Mouse (Mus musculus) limb, embryonic 15.5 days (tissue): Measurements from ENCODE around the gene Gm45234. TPM values are rescaled to one million over a fixed set of nuclear protein-coding genes. Genes with fewer than 3 reads are reported as not detected.

Experiments
- ATAC-seq: fragments of 200-750 bp; cut with Nextera tagmentation; 2 replicates; pipeline ENCODE4 v1.8.0; 2017; ENCODE audit warnings: low read depth, moderate TSS enrichment; ENCODE audit not compliant: insufficient number of reproducible peaks, low FRiP score, low TSS enrichment
- H3K27ac ChIP-seq: fragments of 300-500 bp; sonication (generic); 2 replicates; pipeline ENCODE4 v1.5.1; 2015; ENCODE audit warnings: moderate library complexity, mild to moderate bottlenecking, inconsistent platforms
- H3K27me3 ChIP-seq: fragments of 300-500 bp; sonication (generic); 2 replicates; pipeline ENCODE4 v1.6.1; 2015; ENCODE audit warnings: inconsistent platforms
- H3K36me3 ChIP-seq: fragments of 300-500 bp; sonication (generic); 2 replicates; pipeline ENCODE4 v1.6.1; 2015; ENCODE audit warnings: inconsistent platforms
- H3K4me1 ChIP-seq: fragments of 300-500 bp; sonication (generic); 2 replicates; pipeline ENCODE4 v1.6.1; 2015; ENCODE audit warnings: inconsistent platforms
- H3K4me2 ChIP-seq: fragments of 300-500 bp; sonication (generic); 2 replicates; pipeline ENCODE4 v1.6.1; 2015; ENCODE audit warnings: mild to moderate bottlenecking, inconsistent platforms
- H3K4me3 ChIP-seq: fragments of 300-500 bp; sonication (generic); 2 replicates; pipeline ENCODE4 v1.5.1; 2015; ENCODE audit warnings: mild to moderate bottlenecking, inconsistent platforms
- H3K9ac ChIP-seq: fragments of 300-500 bp; sonication (generic); 2 replicates; pipeline ENCODE4 v1.6.1; 2015; ENCODE audit warnings: inconsistent platforms
- H3K9me3 ChIP-seq: fragments of 300-500 bp; sonication (generic); 2 replicates; pipeline ENCODE4 v1.6.1; 2016; ENCODE audit warnings: inconsistent platforms
- WGBS: fragments of 180-500 bp; shearing (Covaris S2); methylation state at CpG from one replicate; pipeline ENCODE4 v1.1.7; 2015; 5-methylcytosine and 5-hydroxymethylcytosine counted together
- polyA plus RNA-seq: library from polyadenylated mRNA; unstranded; fragments of >200 nt; fragmentation: Nextera tagmentation; extraction: Ambion mirVana; gene quantifications from 2 replicates; pipeline ENCODE4 v1.2.1, GENCODE M21; 2015

The Gm45234 gene
- polyA plus RNA-seq, 1 experiment from 2014 or later, result 0.10 TPM

GRCm38 (mm10) chr6:124745490-124746295 lies 10.1 kb downstream of the Gm45234 start:
- Histone ChIP-seq H3K4me3 (peak overlapping the region; percentile 53), H3K4me1 (peaks cover 36% of the 10 kb centered on the region), H3K9me3 (no peaks in the 10 kb centered on the region), H3K27me3 (no peaks in the 10 kb centered on the region), H3K27ac (peak overlapping the region; percentile 88), H3K9ac (peak overlapping the region; percentile 65), H3K4me2 (peak overlapping the region; percentile 94), H3K36me3 (peaks cover 61% of the 10 kb centered on the region)
- under 1% methylated on average over 85 of the region's 85 CpGs for WGBS
- ATAC-seq, result peak; percentile 77

- Histone ChIP-seq H3K27me3 (no peaks in the 10 kb centered on the region), H3K4me2 (peak overlapping the region; percentile 94), H3K36me3 (peaks cover 59% of the 10 kb centered on the region), H3K4me3 (peak overlapping the region; percentile 53), H3K4me1 (peaks cover 40% of the 10 kb centered on the region), H3K27ac (peak overlapping the region; percentile 88), H3K9me3 (no peaks in the 10 kb centered on the region), H3K9ac (no peak overlapping the region)
- WGBS, result 64% methylated on average over 26 of the region's 26 CpGs
- ATAC-seq, result no peak
Measured at GRCm38 (mm10) chr6:124744755-124745321, 11.0 kb downstream of the Gm45234 start.

GRCm38 (mm10) chr6:124743647-124744046 lies 12.2 kb downstream of the Gm45234 start:
- H3K4me1 ChIP-seq, result peaks cover 52% of the 10 kb centered on the region

GRCm38 (mm10) chr6:124742839-124743514 lies 12.8 kb downstream of the Gm45234 start:
- Histone ChIP-seq H3K27ac (0 out of 2 replicates have a peak overlapping the region, but pooled peaks have one; percentile 43), H3K27me3 (no peaks in the 10 kb centered on the region), H3K9ac (no peak overlapping the region), H3K4me2 (no peak overlapping the region), H3K4me1 (peaks cover 55% of the 10 kb centered on the region), H3K9me3 (no peaks in the 10 kb centered on the region), H3K36me3 (peaks cover 43% of the 10 kb centered on the region), H3K4me3 (no peak overlapping the region)
- WGBS, result 90% methylated on average over 15 of the region's 15 CpGs
- no peak for ATAC-seq

More at GRCm38 (mm10) chr6:124743647-124744046, 12.2 kb downstream of the Gm45234 start:
- Histone ChIP-seq H3K36me3 (peaks cover 50% of the 10 kb centered on the region), H3K27me3 (no peaks in the 10 kb centered on the region), H3K4me2 (no peak overlapping the region), H3K27ac (no peak overlapping the region), H3K9me3 (no peaks in the 10 kb centered on the region), H3K4me3 (no peak overlapping the region), H3K9ac (no peak overlapping the region)
- no peak for ATAC-seq
- WGBS, result 95% methylated on average over 8 of the region's 8 CpGs

- WGBS, result 65% methylated on average over 3 of the region's 3 CpGs
Measured at GRCm38 (mm10) chr6:124741842-124742241, 14.0 kb downstream of the Gm45234 start.

GRCm38 (mm10) chr6:124740888-124741761 lies 14.7 kb downstream of the Gm45234 start, which contains the start of gene Grcc10:
Grcc10 (minus strand) TSS chr6:124741374.
- peak within 1 kb of the TSS; percentile 64 for H3K4me3 ChIP-seq
- peak within 1 kb of the TSS; percentile 97 for H3K27ac ChIP-seq
- H3K9me3 ChIP-seq, result no peaks in the 10 kb centered on the region
- peak within 1 kb of the TSS; percentile 75 for H3K4me2 ChIP-seq
- no peaks in the 10 kb centered on the region for H3K27me3 ChIP-seq
- WGBS, result under 1% methylated on average over 41 of the region's 41 CpGs
- peaks cover 28% of the 10 kb centered on the region for H3K36me3 ChIP-seq
- peak within 1 kb of the TSS; percentile 73 for H3K9ac ChIP-seq
- peaks cover 42% of the 10 kb centered on the region for H3K4me1 ChIP-seq
- peak; percentile 82 for ATAC-seq

More at GRCm38 (mm10) chr6:124741842-124742241, 14.0 kb downstream of the Gm45234 start:
- peak overlapping the region; percentile 97 for H3K27ac ChIP-seq
- no peak for ATAC-seq
- H3K9ac ChIP-seq, result peak overlapping the region; percentile 21; the same call in 1 of the 2 replicates
- H3K4me2 ChIP-seq, result peak overlapping the region; percentile 75
- H3K9me3 ChIP-seq, result no peaks in the 10 kb centered on the region
- H3K4me1 ChIP-seq, result peaks cover 49% of the 10 kb centered on the region
- H3K27me3 ChIP-seq, result no peaks in the 10 kb centered on the region
- H3K4me3 ChIP-seq, result peak overlapping the region; percentile 64
- H3K36me3 ChIP-seq, result peaks cover 32% of the 10 kb centered on the region

- Histone ChIP-seq H3K4me2 (peak overlapping the region; percentile 75), H3K4me3 (peak overlapping the region; percentile 64), H3K4me1 (peaks cover 37% of the 10 kb centered on the region), H3K9ac (peak overlapping the region; percentile 73), H3K27me3 (no peaks in the 10 kb centered on the region), H3K36me3 (peaks cover 28% of the 10 kb centered on the region), H3K9me3 (no peaks in the 10 kb centered on the region), H3K27ac (peak overlapping the region; percentile 97)
- WGBS, result under 1% methylated on average over 29 of the region's 29 CpGs
- 0 out of 2 replicates have a peak, but pooled peaks have one; percentile 8 for ATAC-seq
Measured at GRCm38 (mm10) chr6:124740211-124740887, 15.5 kb downstream of the Gm45234 start.

GRCm38 (mm10) chr6:124739231-124739796 lies 16.5 kb downstream of the Gm45234 start:
- whole genome bisulfite sequencing, result 79% methylated on average over 10 of the region's 10 CpGs
- no peaks in the 10 kb centered on the region for H3K9me3 ChIP-seq
- ATAC-seq, result no peak
- peak overlapping the region; percentile 34; the same call in 1 of the 2 replicates for H3K27ac ChIP-seq
- no peak overlapping the region for H3K9ac ChIP-seq
- peaks cover 18% of the 10 kb centered on the region for H3K36me3 ChIP-seq
- no peak overlapping the region for H3K4me2 ChIP-seq
- 0 out of 2 replicates have a peak overlapping the region, but pooled peaks have one; percentile 64 for H3K4me3 ChIP-seq
- no peaks in the 10 kb centered on the region for H3K27me3 ChIP-seq
- H3K4me1 ChIP-seq, result peaks cover 29% of the 10 kb centered on the region

GRCm38 (mm10) chr6:124738511-124739023 lies 17.3 kb downstream of the Gm45234 start, which contains the start of gene Ptpn6:
Ptpn6 (minus strand) TSS chr6:124738714.
- Histone ChIP-seq H3K27ac (peak within 1 kb of the TSS; percentile 34; the same call in 1 of the 2 replicates), H3K27me3 (no peaks in the 10 kb centered on the region), H3K4me2 (peak within 1 kb of the TSS; percentile 30), H3K9me3 (no peaks in the 10 kb centered on the region), H3K36me3 (peaks cover 11% of the 10 kb centered on the region), H3K9ac (no peak within 1 kb of the TSS), H3K4me3 (no peak within 1 kb of the TSS; the same call in 1 of the 2 replicates), H3K4me1 (peaks cover 29% of the 10 kb centered on the region)
- ATAC-seq, result no peak
- 26% methylated on average over 15 of the region's 15 CpGs for WGBS

- peaks cover 32% of the 10 kb centered on the region for H3K4me1 ChIP-seq
- H3K9me3 ChIP-seq, result no peaks in the 10 kb centered on the region
- ATAC-seq, result no peak
- H3K4me3 ChIP-seq, result no peak overlapping the region
- no peak overlapping the region for H3K27ac ChIP-seq
- H3K36me3 ChIP-seq, result 0 out of 2 replicates have a peak, but pooled peaks cover 3% of the 10 kb centered on the region
- H3K9ac ChIP-seq, result no peak overlapping the region
- H3K4me2 ChIP-seq, result no peak overlapping the region
- H3K27me3 ChIP-seq, result no peaks in the 10 kb centered on the region
- 91% methylated on average over 11 of the region's 11 CpGs for WGBS
Measured at GRCm38 (mm10) chr6:124737040-124737439, 18.8 kb downstream of the Gm45234 start.
